Comparison of ENCODE assay signal across 19 mouse cellular contexts in genomic region chr3:101519551-101519950, GRCm38 (mm10).
DNase-seq lines count a peak whose midpoint lies in the region; ATAC-seq lines count a peak whose summit lies in the region.
"Had no signal": no experiment of that assay in that cellular context is flagged by ENCODE, and none has a peak within 500 bp of the region (broad histone marks: within the 10 kb centered on the region; RNA-seq: fewer than 3 reads in every experiment).

No protein-coding gene starts in this region.

- no peaks in the 10 kb centered on the region for H3K36me3 ChIP-seq in hindbrain, embryonic 15.5 days
- H3K36me3 ChIP-seq in hindbrain, embryonic 10.5 days: no peaks in the 10 kb centered on the region
- H3K36me3 ChIP-seq in lung, embryonic 16.5 days (ENCODE audit: control insufficient read depth, insufficient read depth, low read length): no peaks in the 10 kb centered on the region
- H3K36me3 ChIP-seq in intestine, embryonic 16.5 days (ENCODE audit: control insufficient read depth, insufficient read depth, low read length): no peaks in the 10 kb centered on the region
- H3K36me3 ChIP-seq in stomach, embryonic 15.5 days: no peaks in the 10 kb centered on the region
- H3K36me3 ChIP-seq: forebrain, embryonic 12.5 days; heart, embryonic 13.5 days; hindbrain, embryonic 12.5 days; limb, embryonic 12.5 days; midbrain, embryonic 15.5 days had no signal

- 0 out of 2 replicates have a peak overlapping the region, but pooled peaks have one; percentile 29 for H3K27ac ChIP-seq in hindbrain, embryonic 15.5 days (replicated peaks)
- no peak overlapping the region for H3K27ac ChIP-seq in hindbrain, embryonic 10.5 days
- H3K27ac ChIP-seq in lung, embryonic 16.5 days (ENCODE audit: low read length): peak overlapping the region; percentile 41
- H3K27ac ChIP-seq in intestine, embryonic 16.5 days (ENCODE audit: low read length): peak overlapping the region; percentile 98
- peak overlapping the region; percentile 73 for H3K27ac ChIP-seq in stomach, embryonic 15.5 days
- H3K27ac ChIP-seq: midbrain, embryonic 15.5 days had no signal

- H3K27me3 ChIP-seq in hindbrain, embryonic 15.5 days: no peaks in the 10 kb centered on the region
- no peaks in the 10 kb centered on the region for H3K27me3 ChIP-seq in hindbrain, embryonic 10.5 days (ENCODE audit: insufficient read depth, poor library complexity, severe bottlenecking)
- no peaks in the 10 kb centered on the region for H3K27me3 ChIP-seq in lung, embryonic 16.5 days (ENCODE audit: control insufficient read depth, insufficient read depth, low read depth, low read length)
- H3K27me3 ChIP-seq in intestine, embryonic 16.5 days (replicated peaks; ENCODE audit: control insufficient read depth, insufficient read depth, low read length): no peaks in the 10 kb centered on the region
- H3K27me3 ChIP-seq in stomach, embryonic 15.5 days (replicated peaks): no peaks in the 10 kb centered on the region
- H3K27me3 ChIP-seq: forebrain, embryonic 12.5 days; heart, embryonic 13.5 days; hindbrain, embryonic 12.5 days; limb, embryonic 12.5 days; midbrain, embryonic 15.5 days had no signal

- no peak overlapping the region for H3K4me3 ChIP-seq in hindbrain, embryonic 15.5 days
- no peak overlapping the region for H3K4me3 ChIP-seq in hindbrain, embryonic 10.5 days
- no peak overlapping the region for H3K4me3 ChIP-seq in lung, embryonic 16.5 days (ENCODE audit: low read length)
- H3K4me3 ChIP-seq in intestine, embryonic 16.5 days (ENCODE audit: low read length): no peak overlapping the region
- H3K4me3 ChIP-seq in stomach, embryonic 15.5 days (replicated peaks): no peak overlapping the region
- H3K4me3 ChIP-seq: forebrain, embryonic 12.5 days; heart, embryonic 13.5 days; hindbrain, embryonic 12.5 days; limb, embryonic 12.5 days; megakaryocyte, embryonic 14.5 days; midbrain, embryonic 15.5 days had no signal

- no peak overlapping the region for H3K4me2 ChIP-seq in hindbrain, embryonic 15.5 days
- no peak overlapping the region for H3K4me2 ChIP-seq in lung, embryonic 16.5 days (ENCODE audit: low read depth, low read length)
- H3K4me2 ChIP-seq in intestine, embryonic 16.5 days (ENCODE audit: low read depth, low read length): no peak overlapping the region
- no peak overlapping the region for H3K4me2 ChIP-seq in stomach, embryonic 15.5 days
- H3K4me2 ChIP-seq: forebrain, embryonic 12.5 days; heart, embryonic 13.5 days; hindbrain, embryonic 12.5 days; limb, embryonic 12.5 days; midbrain, embryonic 15.5 days had no signal

- no peak overlapping the region for H3K9ac ChIP-seq in hindbrain, embryonic 15.5 days
- H3K9ac ChIP-seq in lung, embryonic 16.5 days (ENCODE audit: low read length): no peak overlapping the region
- peak overlapping the region; percentile 1; the same call in 1 of the 2 replicates for H3K9ac ChIP-seq in intestine, embryonic 16.5 days (ENCODE audit: low read depth, low read length)
- H3K9ac ChIP-seq in stomach, embryonic 15.5 days: no peak overlapping the region
- H3K9ac ChIP-seq: forebrain, embryonic 12.5 days; heart, embryonic 13.5 days; limb, embryonic 12.5 days; midbrain, embryonic 15.5 days had no signal

- no peak for ATAC-seq in hindbrain, embryonic 15.5 days (ENCODE audit: low FRiP score, low read depth)
- no peak for ATAC-seq in lung, embryonic 16.5 days (ENCODE audit: low read depth)
- ATAC-seq in intestine, embryonic 16.5 days: no peak
- no peak for ATAC-seq in stomach, embryonic 15.5 days (ENCODE audit: insufficient read depth, low FRiP score, low read depth)
- ATAC-seq: midbrain, embryonic 15.5 days had no signal

- no peaks in the 10 kb centered on the region for H3K9me3 ChIP-seq in hindbrain, embryonic 15.5 days
- no peaks in the 10 kb centered on the region for H3K9me3 ChIP-seq in hindbrain, embryonic 10.5 days
- H3K9me3 ChIP-seq in lung, embryonic 16.5 days (ENCODE audit: control insufficient read depth, low read length): no peaks in the 10 kb centered on the region
- H3K9me3 ChIP-seq in intestine, embryonic 16.5 days (ENCODE audit: control insufficient read depth, low read length): no peaks in the 10 kb centered on the region
- no peaks in the 10 kb centered on the region for H3K9me3 ChIP-seq in stomach, embryonic 15.5 days
- H3K9me3 ChIP-seq: forebrain, embryonic 12.5 days; heart, embryonic 13.5 days; hindbrain, embryonic 12.5 days; limb, embryonic 12.5 days; megakaryocyte, embryonic 14.5 days; midbrain, embryonic 15.5 days had no signal

- H3K4me1 ChIP-seq in hindbrain, embryonic 15.5 days (replicated peaks): peaks cover 32% of the 10 kb centered on the region
- H3K4me1 ChIP-seq in hindbrain, embryonic 10.5 days (replicated peaks): peaks cover 44% of the 10 kb centered on the region
- peaks cover 34% of the 10 kb centered on the region for H3K4me1 ChIP-seq in lung, embryonic 16.5 days (replicated peaks; ENCODE audit: control insufficient read depth, insufficient read depth, low read length)
- peaks cover 44% of the 10 kb centered on the region for H3K4me1 ChIP-seq in intestine, embryonic 16.5 days (ENCODE audit: control insufficient read depth, insufficient read depth, low read length)
- H3K4me1 ChIP-seq in stomach, embryonic 15.5 days: peaks cover 15% of the 10 kb centered on the region

- 95% methylated on average over 5 of the region's 5 CpGs for WGBS in hindbrain, embryonic 15.5 days
- 91% methylated on average over 5 of the region's 5 CpGs for WGBS in hindbrain, embryonic 10.5 days
- 78% methylated on average over 5 of the region's 5 CpGs for WGBS in lung, embryonic 16.5 days
- 82% methylated on average over 5 of the region's 5 CpGs for WGBS in intestine, embryonic 16.5 days
- 84% methylated on average over 5 of the region's 5 CpGs for WGBS in stomach, embryonic 15.5 days

- DNase-seq in hindbrain, embryonic 10.5 days (ENCODE audit: low spot score): no peak
- no peak for DNase-seq in lung, postnatal 4 days
- no peak for DNase-seq in thymus, postnatal 0 days (ENCODE audit: low spot score)
- DNase-seq in gastrocnemius, adult 8-10 months (ENCODE audit: low spot score in 2 of 2): no peak
- DNase-seq: cerebellum, adult 9-10 months; embryo, embryonic 11 days; right cerebral cortex, adult 18-20 months; spleen, adult 18-20 months; thymus, postnatal 36 days had no signal
